Mouse (Mus musculus): Measurements from ENCODE around the gene Vill.
A peak's percentile ranks its signal among the peaks of the same experiment; 100 is the strongest.

Gene Vill

GRCm38 (mm10) chr9:119080040-119080675 lies 27.6 kb downstream of the Vill start:
- no peak for DNase-seq (ENCODE audit: low spot score in 2 of 2)

GRCm38 (mm10) chr9:119082039-119082438 lies 29.5 kb downstream of the Vill start:
- DNase-seq (ENCODE audit: low spot score in 2 of 2): no peak

- DNase-seq (ENCODE audit: low spot score in 2 of 2): no peak
These were observed 30.3 kb downstream of the Vill start for GRCm38 (mm10) chr9:119082656-119083430.

- DNase-seq (ENCODE audit: low spot score in 2 of 2): no peak
These were observed 31.4 kb downstream of the Vill start for GRCm38 (mm10) chr9:119083966-119084365.

GRCm38 (mm10) chr9:119086451-119086850 lies 33.9 kb downstream of the Vill start:
- DNase-seq (ENCODE audit: low spot score in 2 of 2): no peak

- DNase-seq (ENCODE audit: low spot score in 2 of 2): no peak
These were observed 34.7 kb downstream of the Vill start for GRCm38 (mm10) chr9:119087309-119087708.

GRCm38 (mm10) chr9:119088148-119088801 lies 35.7 kb downstream of the Vill start:
- peak; percentile 93 to 98 for DNase-seq (ENCODE audit: low spot score in 2 of 2)

GRCm38 (mm10) chr9:119089437-119089836 lies 36.9 kb downstream of the Vill start:
- no peak for DNase-seq (ENCODE audit: low spot score in 2 of 2)

GRCm38 (mm10) chr9:119090462-119090861 lies 37.9 kb downstream of the Vill start:
- DNase-seq (ENCODE audit: low spot score in 2 of 2): no peak

- peak in 1 of 2 experiments; percentile 76 for DNase-seq (ENCODE audit: low spot score in 2 of 2)
These were observed 39.2 kb downstream of the Vill start for GRCm38 (mm10) chr9:119091581-119092310.

- DNase-seq (ENCODE audit: low spot score in 2 of 2): peak in 1 of 2 experiments; percentile 57
These were observed 40.2 kb downstream of the Vill start for GRCm38 (mm10) chr9:119092473-119093418.

- DNase-seq (ENCODE audit: low spot score in 2 of 2): peak; percentile 68 to 88
These were observed 41.1 kb downstream of the Vill start, which contains the start of gene Plcd1 for GRCm38 (mm10) chr9:119093419-119094295. Gene Plcd1, minus strand, starts transcription at chr9:119093502.

GRCm38 (mm10) chr9:119094462-119095109 lies 42.0 kb downstream of the Vill start:
- DNase-seq (ENCODE audit: low spot score in 2 of 2): no peak

- DNase-seq (ENCODE audit: low spot score in 2 of 2): no peak
These were observed 47.8 kb downstream of the Vill start for GRCm38 (mm10) chr9:119100177-119100898.

GRCm38 (mm10) chr9:119101992-119102782 lies 49.6 kb downstream of the Vill start, which contains the start of gene Dlec1:
Gene Dlec1, plus strand, starts transcription at chr9:119102478.
- DNase-seq (ENCODE audit: low spot score in 2 of 2): peak; percentile 57 to 65

- DNase-seq (ENCODE audit: low spot score in 2 of 2): no peak
These were observed 50.2 kb downstream of the Vill start for GRCm38 (mm10) chr9:119102783-119103113.

- DNase-seq (ENCODE audit: low spot score in 2 of 2): no peak
These were observed 55.0 kb downstream of the Vill start for GRCm38 (mm10) chr9:119107566-119107965.
